Mouse (Mus musculus) urinary bladder, adult 18-20 months (tissue): ENCODE data around the gene Baz1b.

Experiments
- DNase-seq, 2 experiments: peaks; one replicate each; pipeline ENCODE4 v3.0.0; 2022; ENCODE audit warnings: low spot score in 2 of 2, mixed read lengths in 2 of 2

Gene Baz1b

DNA sequence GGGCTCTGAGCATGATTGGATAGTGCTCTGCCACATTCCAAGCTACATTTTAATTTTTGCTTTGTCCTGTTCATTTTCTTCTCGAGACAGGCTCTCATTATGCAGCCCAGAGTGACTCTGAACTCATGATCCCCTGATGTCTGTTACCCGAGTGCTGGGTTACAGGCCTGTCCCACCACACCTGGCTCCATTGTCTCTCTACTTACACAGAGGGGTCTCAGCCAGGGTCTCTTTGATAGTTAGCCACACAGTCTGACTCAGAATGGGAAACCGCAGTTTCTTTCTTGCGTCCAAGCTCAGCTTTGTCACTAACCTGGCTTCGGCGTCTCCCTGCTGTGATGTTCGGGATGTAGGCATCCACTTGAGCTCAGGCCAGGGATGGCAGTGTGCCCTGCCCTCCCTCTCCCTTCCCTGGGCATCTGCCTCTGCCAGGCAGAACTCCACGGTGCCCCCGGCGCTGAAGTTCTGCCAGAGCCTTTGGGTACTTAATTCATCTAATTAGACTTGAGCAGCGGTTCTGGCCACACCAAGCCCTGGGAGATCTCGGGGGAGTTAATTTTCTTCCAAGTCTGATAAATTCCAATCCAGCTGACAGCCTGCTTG is 84.6 kb downstream of the Baz1b start:
- DNase-seq: no peak

DNA sequence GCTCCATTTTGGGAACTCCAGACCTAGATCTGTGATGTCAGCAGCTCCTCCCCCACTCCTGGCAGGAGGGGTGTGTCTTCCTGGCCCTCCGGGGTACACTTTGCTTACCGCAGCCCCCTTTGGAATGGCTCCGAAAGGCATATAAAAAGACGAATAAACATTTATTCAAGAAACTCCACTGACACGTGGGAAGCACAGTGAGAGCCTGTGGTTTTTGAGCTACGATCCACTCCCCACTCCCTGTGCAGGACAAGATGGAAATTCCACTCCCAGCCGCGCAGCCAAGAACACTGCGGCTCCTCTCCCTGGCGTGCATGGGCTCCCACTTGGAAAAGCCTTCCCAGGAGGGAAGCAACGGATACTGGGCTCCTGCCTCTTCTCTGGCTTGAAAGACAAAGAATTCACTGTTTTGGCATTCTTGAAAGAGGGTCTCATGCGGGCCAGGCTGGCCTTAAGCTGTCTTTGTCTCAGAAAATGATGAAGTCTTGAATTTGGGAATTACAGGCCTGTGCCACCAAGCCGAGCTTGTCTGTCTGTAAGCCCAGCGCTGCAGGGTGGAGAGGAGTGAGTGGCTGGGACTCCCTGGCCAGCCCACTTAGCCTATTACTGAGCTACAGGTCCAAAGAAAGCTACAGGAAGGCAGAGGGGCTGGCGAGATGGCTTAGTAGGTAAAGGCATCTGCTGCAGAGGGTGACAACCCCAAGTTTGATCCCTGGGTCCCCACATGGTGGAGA is 87.8 kb downstream of the Baz1b start:
- DNase-seq: no peak

DNA sequence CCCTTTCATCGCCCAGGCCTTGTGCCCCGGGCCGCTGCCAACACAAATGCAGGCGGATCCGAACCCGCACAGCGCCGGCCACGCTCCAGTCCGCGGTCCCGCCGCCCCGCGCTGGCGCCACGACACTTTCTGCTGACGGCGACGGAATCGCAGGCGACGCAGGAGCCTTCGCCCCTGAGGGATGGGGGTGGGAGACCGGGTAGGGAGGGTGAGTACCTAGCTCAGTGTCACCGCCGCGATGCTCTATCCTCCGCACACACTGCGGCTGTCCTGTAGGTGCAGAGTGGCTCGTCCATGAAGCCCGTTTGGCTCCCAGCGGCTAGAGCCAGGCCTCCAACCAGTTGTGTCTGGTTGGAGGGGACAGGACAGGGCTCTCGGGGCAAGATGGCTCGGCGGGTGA is 89.5 kb downstream of the Baz1b start:
- DNase-seq: no peak

DNA sequence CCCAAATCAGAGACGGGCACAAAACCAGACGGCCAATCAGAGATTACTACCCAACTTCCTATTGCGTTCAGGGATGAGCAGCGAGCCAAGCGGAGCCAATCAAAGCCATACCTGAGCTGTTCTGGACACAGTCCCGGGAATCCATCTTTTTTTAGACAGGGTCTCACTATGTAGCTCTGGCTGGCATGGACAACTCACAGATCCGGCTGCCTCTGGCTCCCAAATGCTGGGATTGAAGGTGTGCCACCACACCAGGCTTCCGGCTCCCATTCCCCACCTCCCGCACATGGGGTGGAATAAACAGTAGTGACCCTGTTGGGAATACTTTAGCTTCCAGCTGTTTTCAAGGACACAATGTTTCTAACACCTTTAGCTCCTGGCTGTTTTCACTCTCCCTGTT is 93.2 kb downstream of the Baz1b start:
- no peak for DNase-seq

DNA sequence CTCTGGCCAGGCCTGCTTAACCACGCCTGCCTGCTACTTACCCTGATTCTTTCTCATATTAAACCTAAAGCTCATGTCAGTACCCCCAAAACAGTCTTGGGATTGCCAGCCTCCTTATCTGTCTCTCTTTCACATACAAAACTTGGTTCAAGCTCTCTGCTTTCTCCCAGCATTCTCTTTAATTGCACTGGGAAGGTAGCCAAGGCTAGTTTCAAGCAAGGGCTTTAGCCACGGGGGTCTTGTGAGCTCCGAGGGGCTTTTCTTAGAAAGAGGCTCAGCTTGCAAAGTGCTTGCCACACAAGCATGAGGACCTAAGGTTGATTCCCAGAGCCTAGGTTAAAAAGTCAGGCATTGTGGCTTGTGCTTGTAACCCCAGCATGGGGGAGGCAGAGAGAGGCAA is 98.1 kb downstream of the Baz1b start:
- DNase-seq: no peak

DNA sequence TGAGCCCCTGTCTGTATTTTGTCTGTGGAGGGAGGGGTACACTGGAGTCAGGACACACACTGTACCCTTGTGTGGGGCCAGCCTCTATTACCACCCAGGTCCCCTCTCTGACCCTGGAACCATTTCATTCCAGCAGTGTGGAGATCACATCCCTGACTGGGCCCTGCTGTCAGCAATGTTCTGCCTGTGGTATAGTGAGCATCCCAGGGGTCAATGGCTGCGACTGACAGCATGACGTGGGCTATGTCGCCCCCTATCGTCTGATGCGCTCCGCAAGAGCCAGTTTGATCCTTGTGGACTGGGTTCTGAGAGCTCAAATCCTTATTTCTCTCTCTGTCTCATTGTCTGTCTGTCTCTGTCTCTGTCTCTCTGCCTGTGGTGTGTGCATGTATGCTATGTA is 99.1 kb downstream of the Baz1b start:
- peak; percentile 20 to 35 for DNase-seq

DNA sequence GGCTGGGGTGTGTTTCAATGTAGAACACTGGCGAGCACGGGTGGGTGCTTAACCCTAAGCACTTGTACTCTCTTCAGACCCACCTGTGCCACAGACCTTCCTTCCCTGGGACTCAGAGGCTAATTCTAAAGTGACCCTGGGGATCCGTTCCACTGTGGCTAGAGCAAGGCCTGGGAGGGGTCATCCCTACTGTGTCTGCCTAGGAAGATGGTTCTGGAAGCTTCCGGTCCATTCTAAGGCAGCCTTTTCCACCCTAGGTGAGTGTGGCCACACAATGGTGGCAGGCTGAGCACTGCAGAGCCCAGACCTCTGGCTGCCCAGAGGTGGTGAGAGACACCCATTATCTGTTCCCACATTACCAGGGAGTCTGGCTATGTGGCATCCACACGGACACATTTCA is 99.9 kb downstream of the Baz1b start:
- no peak for DNase-seq

DNA sequence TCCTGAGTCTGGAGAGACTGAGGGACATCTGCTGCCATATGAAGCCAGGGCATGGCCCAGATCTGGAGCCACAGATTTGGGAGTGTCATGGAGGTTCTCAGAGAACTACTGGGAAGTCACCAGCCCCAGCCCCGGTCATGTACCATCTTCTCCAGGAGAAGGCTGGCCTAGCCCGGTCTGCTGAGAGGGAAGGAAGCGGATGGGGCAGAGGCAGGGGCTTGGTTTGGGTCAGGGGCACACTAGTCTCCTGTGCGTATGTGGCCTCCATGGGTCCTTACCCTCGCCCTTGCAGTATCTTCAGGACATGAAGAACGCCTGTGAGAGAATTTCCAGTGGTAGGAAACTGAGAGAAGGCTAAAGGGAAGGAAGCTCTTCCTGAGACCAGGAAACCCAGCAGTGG is 103.6 kb downstream of the Baz1b start:
- DNase-seq: no peak

DNA sequence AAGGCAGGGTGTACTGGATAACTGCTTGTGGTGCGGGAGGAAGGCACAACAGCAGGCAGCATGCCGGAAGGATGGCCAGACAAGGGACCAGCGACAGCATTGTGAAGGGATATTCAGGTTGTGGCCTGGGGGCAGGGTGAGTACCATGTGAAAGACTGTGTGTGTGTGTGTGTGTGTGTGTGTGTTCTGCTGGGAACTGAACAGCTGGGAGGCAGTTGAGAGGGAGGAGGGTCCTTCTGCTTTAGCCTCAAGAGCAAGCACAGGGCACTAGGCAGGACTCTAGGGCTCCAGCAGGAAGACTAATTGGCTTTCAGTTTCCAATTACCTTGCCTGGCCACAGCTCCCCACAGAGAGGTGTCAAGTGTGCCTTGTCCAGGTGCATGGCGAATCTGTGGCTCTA is 104.1 kb downstream of the Baz1b start:
- DNase-seq: no peak

DNA sequence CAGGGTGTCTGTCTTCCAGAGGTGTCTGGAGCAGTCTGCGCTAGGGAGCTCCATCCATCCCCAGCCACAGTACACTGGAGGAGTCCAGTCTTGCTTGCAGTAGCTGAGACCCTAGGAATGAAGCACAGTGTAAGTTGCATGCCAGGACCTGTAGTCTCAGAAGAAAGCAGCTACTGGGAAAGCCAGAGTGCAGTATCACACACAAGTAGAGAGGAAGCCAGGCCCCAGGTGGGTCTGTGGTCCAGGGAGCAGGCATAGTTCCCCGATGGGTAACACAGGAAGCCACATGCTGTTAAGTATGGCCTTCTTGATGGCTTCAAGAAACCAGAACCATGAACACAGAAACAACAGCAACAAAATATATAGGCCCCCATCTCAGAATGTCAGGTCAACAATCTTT is 104.9 kb downstream of the Baz1b start:
- DNase-seq: no peak
